Mouse (Mus musculus) liver, adult 2 months (tissue): ENCODE data around the gene Aqp11.

Experiments
- CTCF ChIP-seq: fragments of 200-500 bp; IDR thresholded peaks from 2 replicates; pipeline ENCODE4 v1.5.1; 2011; ENCODE audit warnings: low read depth, low read length, control low read depth
- POLR2A ChIP-seq: fragments of 200-500 bp; IDR thresholded peaks from 2 replicates; pipeline ENCODE4 v1.6.1; 2011; ENCODE audit warnings: low read length, control low read depth; ENCODE audit not compliant: insufficient read depth; ENCODE audit errors: extremely low read depth

- TF ChIP-seq CTCF (no peak), POLR2A (no peak)
Measured at GRCm38 (mm10) chr7:97700173-97700572, 37.9 kb downstream of the Aqp11 start.
